Mouse (Mus musculus) right cerebral cortex, postnatal 10 days (tissue): Measurements from ENCODE around the gene Hdac7.

Experiments
- DNase-seq, 2 experiments: peaks; one replicate each; pipeline ENCODE4 v3.0.0; 2021; ENCODE audit warnings: low spot score in 2 of 2

Gene Hdac7

DNA sequence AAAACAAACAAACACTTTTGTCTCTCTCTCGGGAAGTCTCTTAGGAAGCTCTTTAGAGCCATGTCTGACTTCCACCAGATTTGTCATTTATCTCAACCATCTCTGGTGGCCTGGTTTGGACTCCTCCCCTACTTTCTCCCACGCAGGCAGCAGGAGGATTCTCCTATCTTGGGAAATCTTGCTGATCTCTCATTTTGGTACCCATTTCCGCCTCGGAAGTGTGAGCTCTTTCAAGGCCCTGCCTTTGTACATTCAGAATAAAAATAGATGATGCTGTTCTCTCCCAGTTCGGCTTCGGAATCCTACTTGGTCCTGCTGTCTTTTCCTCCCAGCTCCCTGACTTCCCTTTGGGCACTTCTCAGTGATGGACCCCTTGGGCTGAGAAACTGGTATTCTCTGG, 10.2 kb upstream of the Hdac7 start:
- DNase-seq = no peak

DNA sequence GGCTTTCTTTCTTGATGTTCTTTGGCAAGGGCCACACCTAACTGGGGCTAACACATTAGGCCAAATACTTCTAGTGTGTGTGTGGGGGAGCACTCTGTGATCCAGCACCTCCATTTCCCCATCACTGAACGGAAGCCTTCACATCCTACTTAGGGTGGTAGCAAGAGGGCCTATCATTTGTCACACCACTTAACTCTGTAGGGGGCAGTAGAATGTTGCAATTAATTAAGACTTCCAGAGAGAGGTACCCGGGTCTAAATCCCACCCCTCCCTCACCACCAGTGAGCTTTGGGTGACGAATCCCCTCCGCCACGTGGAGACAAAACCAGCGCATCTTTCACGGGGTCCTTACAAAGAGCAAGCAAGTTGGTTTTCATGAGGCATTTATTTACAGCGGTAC, 9.8 kb upstream of the Hdac7 start:
- DNase-seq = no peak

DNA sequence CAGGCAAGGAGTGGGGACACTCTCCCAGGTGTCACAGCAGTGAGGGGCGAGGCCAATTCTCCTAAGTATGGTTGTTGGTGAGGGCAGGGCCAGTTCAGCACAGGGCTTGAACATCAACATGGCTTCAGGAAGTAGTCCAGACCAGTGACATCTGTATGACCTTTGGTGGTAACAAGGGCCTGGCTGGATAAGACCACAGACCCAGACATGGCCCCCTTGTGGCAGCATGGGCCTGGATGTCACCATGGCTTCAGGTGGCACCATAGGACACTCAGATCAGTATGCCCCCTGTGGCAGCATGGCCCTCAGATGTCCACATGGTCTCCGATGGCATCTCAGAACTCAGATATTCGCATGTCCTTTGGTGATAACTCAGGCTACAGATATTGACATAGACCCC, 8.0 kb upstream of the Hdac7 start:
- DNase-seq = no peak

DNA sequence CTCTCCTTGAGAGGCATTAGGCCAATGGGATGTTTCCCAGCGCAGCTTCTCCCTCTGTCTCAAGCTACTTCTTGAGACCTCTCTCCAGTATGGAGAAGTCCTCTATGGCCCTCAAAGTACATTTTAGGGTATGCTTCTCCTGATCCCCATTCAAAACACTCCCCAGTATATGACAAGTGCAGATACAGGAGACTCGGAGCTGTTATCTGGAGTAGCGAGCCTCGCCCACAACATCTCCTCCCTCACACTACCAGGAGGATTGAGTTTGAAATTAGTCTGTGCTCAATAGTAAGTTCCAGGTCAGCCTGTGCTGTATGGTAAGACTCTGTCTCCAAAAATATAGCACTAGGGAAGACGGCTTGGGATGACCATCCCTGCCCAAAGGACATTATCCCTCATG, 6.7 kb upstream of the Hdac7 start:
- no peak for DNase-seq

DNA sequence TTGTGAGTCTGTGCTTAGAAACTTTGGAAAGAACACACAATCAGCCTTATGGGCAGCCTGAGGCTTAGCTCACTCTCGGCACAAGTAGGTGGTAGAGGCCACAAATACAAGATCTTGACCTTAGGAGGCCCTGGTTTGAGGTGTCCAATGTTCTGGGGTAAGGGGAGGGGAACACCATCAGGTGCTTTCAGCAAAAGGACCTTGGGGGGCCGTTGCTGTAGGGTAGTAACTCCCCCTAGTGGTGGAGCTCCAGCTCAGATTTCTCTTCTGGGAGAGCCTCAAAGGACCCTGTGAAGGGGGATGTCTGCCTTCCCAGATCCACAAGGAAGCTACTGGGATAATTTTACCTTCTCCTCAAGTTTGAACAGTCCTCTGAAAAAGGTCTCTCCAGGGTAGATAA, 6.1 kb upstream of the Hdac7 start:
- no peak for DNase-seq

GRCm38 (mm10) chr15:97849116-97849911, 5.0 kb upstream of the Hdac7 start:
- peak; percentile 92 for DNase-seq

GRCm38 (mm10) chr15:97847866-97848265, 3.6 kb upstream of the Hdac7 start:
- no peak for DNase-seq

GRCm38 (mm10) chr15:97847285-97847684, 3.0 kb upstream of the Hdac7 start:
- no peak for DNase-seq

- DNase-seq = no peak
Observed at GRCm38 (mm10) chr15:97846121-97846882, 2.0 kb upstream of the Hdac7 start.

DNA sequence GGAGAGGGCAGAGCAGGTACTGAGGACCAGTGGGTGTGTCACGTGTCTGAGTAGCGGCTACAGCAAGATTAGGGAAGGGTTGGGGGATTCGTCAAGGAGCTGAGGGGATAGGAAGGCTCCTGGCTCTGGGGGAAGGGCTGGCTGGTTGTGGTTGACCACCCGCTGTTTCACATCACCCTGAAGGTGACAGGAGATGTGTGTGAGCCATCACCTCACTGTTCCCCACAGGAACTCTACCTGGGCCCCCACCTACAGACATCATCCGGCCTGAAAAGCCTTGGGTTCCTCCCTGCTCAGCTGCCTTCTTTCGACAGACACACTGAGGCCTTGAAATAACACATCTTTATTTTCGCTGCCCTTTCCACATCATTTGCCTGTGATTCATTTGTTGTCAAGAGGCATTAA, 1.1 kb downstream of the Hdac7 start:
- DNase-seq = no peak

DNA sequence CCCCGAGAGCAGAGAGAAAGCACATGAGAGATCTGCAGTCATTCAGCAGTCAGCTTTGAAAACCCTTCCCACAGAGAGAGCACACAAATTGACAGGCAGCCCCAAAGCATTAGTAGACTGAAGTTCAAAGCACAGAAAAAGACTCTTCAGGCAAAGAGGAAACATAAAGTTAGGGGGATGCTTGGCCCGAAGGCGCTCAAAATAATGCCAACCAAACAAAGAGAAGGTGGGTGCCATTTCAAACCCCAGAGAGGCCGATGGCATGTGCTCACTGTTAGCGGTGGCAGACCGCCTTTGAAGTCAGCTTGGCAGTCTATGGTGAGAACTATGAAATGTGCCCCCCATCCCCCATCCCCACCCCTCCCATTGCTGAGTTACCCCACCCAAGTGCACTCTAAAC, 2.2 kb downstream of the Hdac7 start:
- DNase-seq = no peak

- DNase-seq = no peak
Observed at GRCm38 (mm10) chr15:97841383-97841782, 2.9 kb downstream of the Hdac7 start.

- no peak for DNase-seq
Observed at GRCm38 (mm10) chr15:97840781-97841180, 3.5 kb downstream of the Hdac7 start.

- no peak for DNase-seq
Observed at GRCm38 (mm10) chr15:97839991-97840455, 4.3 kb downstream of the Hdac7 start.

- no peak for DNase-seq
Observed at GRCm38 (mm10) chr15:97839473-97839872, 4.8 kb downstream of the Hdac7 start.

DNA sequence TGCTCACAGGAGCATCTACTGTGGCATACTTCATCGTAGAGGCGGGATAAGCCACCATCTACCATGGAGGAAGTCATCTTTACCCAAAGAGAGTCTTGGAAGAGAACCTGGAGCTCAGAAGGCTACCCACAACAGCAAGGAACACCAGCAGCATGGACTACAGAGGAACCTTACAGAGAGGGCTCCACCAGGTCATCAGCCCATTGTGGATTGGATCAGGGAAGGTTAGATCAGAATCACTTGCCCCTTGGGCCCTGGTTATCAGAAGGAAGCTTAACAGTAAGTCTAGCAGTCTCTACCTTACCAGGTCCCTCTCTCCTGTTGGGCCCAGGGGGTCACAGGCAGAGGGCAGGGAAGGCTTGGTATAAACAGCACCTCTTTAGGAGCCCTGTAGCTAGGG, 5.3 kb downstream of the Hdac7 start:
- DNase-seq = no peak

DNA sequence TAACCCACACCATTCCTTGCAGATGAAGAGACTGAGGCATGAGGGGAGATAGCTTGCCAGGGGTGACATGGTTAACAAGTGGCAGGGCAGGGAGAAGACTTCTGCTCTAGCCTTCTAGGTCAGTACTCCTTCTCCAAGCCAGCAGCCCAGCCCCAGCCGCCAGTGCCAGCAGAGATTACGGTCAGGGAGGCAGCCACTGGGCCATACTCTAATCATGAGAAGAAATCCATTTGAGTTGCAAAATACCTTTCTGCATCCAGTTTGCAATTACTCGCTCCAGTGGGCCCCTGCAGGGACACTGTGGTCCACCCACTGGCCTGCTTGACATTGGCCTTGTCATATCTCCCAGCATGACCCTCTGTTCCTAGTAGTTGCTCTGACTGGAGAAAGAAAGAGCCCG, 5.9 kb downstream of the Hdac7 start:
- no peak for DNase-seq

DNA sequence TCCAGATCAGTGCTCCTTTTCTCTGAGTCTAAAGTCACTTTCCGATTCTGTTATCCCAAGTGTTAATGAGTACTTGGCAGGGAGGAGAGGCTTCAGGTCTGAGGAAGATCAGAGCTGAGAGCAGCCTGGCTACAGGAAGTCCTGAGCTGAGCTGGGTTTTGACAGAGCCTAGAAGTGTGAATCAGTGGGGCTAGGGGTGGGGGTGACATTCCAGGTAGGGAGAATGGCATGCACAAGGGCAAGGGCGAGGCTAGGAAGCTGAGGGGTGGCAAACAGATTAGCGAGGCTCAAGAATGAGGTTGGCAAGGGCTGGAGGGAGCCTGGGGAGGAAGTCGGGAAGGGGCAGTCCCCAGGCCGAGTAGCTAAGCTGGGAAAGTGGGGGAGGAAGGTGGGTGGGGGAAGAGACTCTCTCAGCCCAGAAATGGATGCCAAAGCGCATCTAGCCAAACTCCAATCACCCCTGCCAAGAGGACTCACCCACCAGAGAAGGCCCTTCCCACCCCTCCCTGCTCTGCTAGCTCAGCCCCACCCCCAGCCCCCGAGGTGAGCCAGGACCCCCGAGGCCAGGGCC, 6.7 kb downstream of the Hdac7 start:
- no peak for DNase-seq

GRCm38 (mm10) chr15:97836894-97837247, 7.4 kb downstream of the Hdac7 start:
- no peak for DNase-seq

DNA sequence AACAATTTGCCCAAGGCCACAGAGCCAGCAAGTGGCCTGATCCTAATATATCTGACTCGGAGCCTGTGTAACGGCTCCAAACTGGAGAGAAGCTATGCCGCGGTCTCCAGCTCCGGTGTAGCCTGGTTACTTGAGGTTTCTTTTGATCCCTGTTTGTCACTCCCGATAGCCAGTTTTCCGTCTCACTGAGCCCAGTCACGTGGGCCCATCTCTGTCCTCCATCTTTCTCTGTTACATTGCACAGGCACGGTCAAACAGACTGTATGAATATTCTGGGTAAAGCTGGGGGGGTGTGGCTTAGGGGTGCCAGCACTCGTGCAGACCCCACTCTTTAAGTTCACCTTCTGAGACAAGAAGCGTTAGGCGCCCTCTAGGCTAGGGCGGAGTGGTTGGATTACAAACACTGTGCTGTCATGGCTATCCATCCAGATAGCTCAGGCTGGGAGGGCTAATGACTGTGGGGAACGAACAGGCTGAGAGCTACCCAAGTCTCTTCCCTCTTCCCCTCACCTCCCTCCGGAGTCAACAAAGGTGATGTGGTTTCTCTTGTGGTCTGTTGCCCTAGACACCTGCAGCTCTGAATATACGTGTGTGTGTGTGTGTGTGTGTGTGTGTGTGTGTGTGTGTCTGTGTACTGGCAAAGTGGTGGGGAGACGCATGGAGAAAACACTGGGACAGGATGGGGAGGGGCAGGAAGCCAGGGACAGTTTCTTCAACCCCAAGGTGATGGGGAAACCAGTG, 8.0 kb downstream of the Hdac7 start:
- DNase-seq = no peak

- DNase-seq = no peak
Observed at GRCm38 (mm10) chr15:97832764-97833479, 11.4 kb downstream of the Hdac7 start.
